8 mouse cellular contexts compared by ENCODE assay signal in genomic region chr8:84901752-84902151, GRCm38 (mm10). TPM values are rescaled to one million over a fixed set of nuclear protein-coding genes. Genes with fewer than 3 reads are reported as not detected.
DNase-seq lines count a peak whose midpoint lies in the region; ATAC-seq and TF ChIP-seq lines count a peak whose summit lies in the region.

TSS of gene Klf1 (plus strand) at chr8:84901928.

- no peak for TF ChIP-seq POLR2A in small intestine, adult 2 months (IDR thresholded peaks at IDR 0.05; ENCODE audit: low read depth, low read length)

- peak within 1 kb of the TSS; percentile 62; the same call in 1 of the 2 replicates for H3K27ac ChIP-seq in left cerebral cortex, adult 2 months
- H3K27ac ChIP-seq in embryonic facial prominence, embryonic 13.5 days = peak within 1 kb of the TSS; percentile 77; the same call in 1 of the 2 replicates
- peak within 1 kb of the TSS; percentile 80 for H3K27ac ChIP-seq in limb, embryonic 12.5 days
- no peak within 1 kb of the TSS for H3K27ac ChIP-seq in small intestine, adult 2 months (ENCODE audit: insufficient read depth, low read depth, low read length)

- peaks cover 13% of the 10 kb centered on the region for H3K4me1 ChIP-seq in embryonic facial prominence, embryonic 13.5 days
- H3K4me1 ChIP-seq in limb, embryonic 12.5 days (replicated peaks) = peaks cover 11% of the 10 kb centered on the region; the same call in 1 of the 2 replicates
- H3K4me1 ChIP-seq in small intestine, adult 2 months (ENCODE audit: control insufficient read depth, insufficient read depth, insufficient read length, low read length) = peaks cover 4% of the 10 kb centered on the region; the same call in 1 of the 2 replicates

- H3K36me3 ChIP-seq in embryonic facial prominence, embryonic 13.5 days = no peaks in the 10 kb centered on the region
- H3K36me3 ChIP-seq in limb, embryonic 12.5 days = no peaks in the 10 kb centered on the region
- H3K36me3 ChIP-seq in small intestine, adult 2 months (ENCODE audit: control insufficient read depth, insufficient read depth, low read length) = no peaks in the 10 kb centered on the region

- H3K9me3 ChIP-seq in embryonic facial prominence, embryonic 13.5 days = no peaks in the 10 kb centered on the region
- no peaks in the 10 kb centered on the region for H3K9me3 ChIP-seq in limb, embryonic 12.5 days

- DNase-seq in left cerebral cortex, adult 2 months (ENCODE audit: extremely low spot score in 1 of 2, low spot score in 2 of 2) = no peak
- DNase-seq in left cerebral cortex, adult 11 months (ENCODE audit: low spot score) = no peak
- DNase-seq in cerebellum, postnatal 4 days (ENCODE audit: low spot score in 2 of 2) = no peak
- no peak for DNase-seq in urinary bladder, postnatal 36 days (ENCODE audit: low spot score in 2 of 2)
- no peak for DNase-seq in thymus, postnatal 14 days

- peaks cover 7% of the 10 kb centered on the region for H3K27me3 ChIP-seq in embryonic facial prominence, embryonic 13.5 days
- H3K27me3 ChIP-seq in limb, embryonic 12.5 days = peaks cover 14% of the 10 kb centered on the region
- no peaks in the 10 kb centered on the region for H3K27me3 ChIP-seq in small intestine, adult 2 months (ENCODE audit: control insufficient read depth, insufficient read depth, low read length)

- H3K4me2 ChIP-seq in embryonic facial prominence, embryonic 13.5 days = peak within 1 kb of the TSS; percentile 91
- H3K4me2 ChIP-seq in limb, embryonic 12.5 days = peak within 1 kb of the TSS; percentile 94

- H3K9ac ChIP-seq in embryonic facial prominence, embryonic 13.5 days = peak within 1 kb of the TSS; percentile 90
- H3K9ac ChIP-seq in limb, embryonic 12.5 days (replicated peaks) = peak within 1 kb of the TSS; percentile 75

- no peak for ATAC-seq in embryonic facial prominence, embryonic 13.5 days (ENCODE audit: insufficient number of reproducible peaks, insufficient read depth, low FRiP score, low TSS enrichment, low read depth)
- ATAC-seq in limb, embryonic 12.5 days (ENCODE audit: insufficient number of reproducible peaks, insufficient read depth, low FRiP score, low TSS enrichment, low read depth) = no peak

- TF ChIP-seq CTCF in left cerebral cortex, adult 2 months (IDR thresholded peaks at IDR 0.05) = no peak
- no peak for TF ChIP-seq CTCF in small intestine, adult 2 months (IDR thresholded peaks at IDR 0.05; ENCODE audit: extremely low read depth, insufficient read length, insufficient replicate concordance, low read depth, low read length)

- peak within 1 kb of the TSS; percentile 63 for H3K4me3 ChIP-seq in left cerebral cortex, adult 2 months
- peak within 1 kb of the TSS; percentile 70 for H3K4me3 ChIP-seq in embryonic facial prominence, embryonic 13.5 days
- peak within 1 kb of the TSS; percentile 67 for H3K4me3 ChIP-seq in limb, embryonic 12.5 days (replicated peaks)
- peak within 1 kb of the TSS; percentile 79 for H3K4me3 ChIP-seq in small intestine, adult 2 months (ENCODE audit: low read depth, low read length)

- intact Hi-C loops in left cerebral cortex, adult 2 months (cut with DNase I) = no loop called here

- WGBS in embryonic facial prominence, embryonic 13.5 days = 65% methylated on average over 3 of the region's 3 CpGs
- WGBS in limb, embryonic 12.5 days = 68% methylated on average over 3 of the region's 3 CpGs
- 73% methylated on average over 3 of the region's 3 CpGs for WGBS in small intestine, adult 2 months

RNA-seq across cellular contexts. Expression of gene Klf1, which starts in this region (rescaled TPM):
- under 1 TPM in 1 of 2 experiments, not detected in 1; 0.23 TPM for total RNA-seq in left cerebral cortex, adult 2 months (2021)
- 1.8 and 5.6 TPM in 2 replicates for polyA plus RNA-seq in embryonic facial prominence, embryonic 13.5 days (2015; fragmentation: Nextera tagmentation; extraction: Ambion mirVana)
- polyA plus RNA-seq in limb, embryonic 12.5 days (2016; fragmentation: Nextera tagmentation; extraction: Ambion mirVana) = 4.3 and 5.1 TPM in 2 replicates
- 0.30 and 0.38 TPM in 2 replicates for polyA plus RNA-seq in small intestine, adult 2 months (2012; rRNA removed)
